Mouse (Mus musculus): Measurements from ENCODE around the gene Gm9112.
"Not testable (repeated sequence)": the region's sequence is repeated elsewhere in the genome, so short reads cannot be mapped to it uniquely, and the experiment has no call there.

GRCm38 (mm10) chrX:102689252-102689651 is 18.2 kb downstream of the Gm9112 start:
- TF ChIP-seq GATA1 (IDR thresholded peaks at IDR 0.05; ENCODE audit: borderline replicate concordance, low read length); FLI1 (IDR thresholded peaks at IDR 0.05; ENCODE audit: low read length): not testable (repeated sequence)
